Mouse (Mus musculus) testis, adult 2 months (tissue): ENCODE results near the gene A630076J17Rik.

Experiments used
- CTCF ChIP-seq: fragments of 200-500 bp; IDR thresholded peaks from 2 replicates; pipeline ENCODE4 v1.5.1; 2012; ENCODE audit warnings: low read depth, mild to moderate bottlenecking, inconsistent platforms, low read length, moderate library complexity; ENCODE audit not compliant: control insufficient read depth, insufficient read depth, insufficient replicate concordance
- POLR2A ChIP-seq: fragments of 200-500 bp; IDR thresholded peaks from 2 replicates; pipeline ENCODE4 v1.6.1; 2012; ENCODE audit warnings: low read depth, mild to moderate bottlenecking, inconsistent platforms, low read length, moderate library complexity; ENCODE audit not compliant: control insufficient read depth

- TF ChIP-seq POLR2A: no peak
- TF ChIP-seq CTCF: no peak
These were observed 26.3 kb downstream of the A630076J17Rik start for GRCm38 (mm10) chr3:107256724-107257123.
